Mouse (Mus musculus): ENCODE measurements at regions not wholly inside any gene's neighbourhood (a gene's known extent, or its start where the extent isn't known, plus 50 kb on each side); places are given as distances from the start of the nearest gene placed in this dataset.
A peak's percentile ranks its signal among the peaks of the same experiment; 100 is the strongest.
"Not testable (repeated sequence)": the region's sequence is repeated elsewhere in the genome, so short reads cannot be mapped to it uniquely, and the experiment has no call there.

DNA sequence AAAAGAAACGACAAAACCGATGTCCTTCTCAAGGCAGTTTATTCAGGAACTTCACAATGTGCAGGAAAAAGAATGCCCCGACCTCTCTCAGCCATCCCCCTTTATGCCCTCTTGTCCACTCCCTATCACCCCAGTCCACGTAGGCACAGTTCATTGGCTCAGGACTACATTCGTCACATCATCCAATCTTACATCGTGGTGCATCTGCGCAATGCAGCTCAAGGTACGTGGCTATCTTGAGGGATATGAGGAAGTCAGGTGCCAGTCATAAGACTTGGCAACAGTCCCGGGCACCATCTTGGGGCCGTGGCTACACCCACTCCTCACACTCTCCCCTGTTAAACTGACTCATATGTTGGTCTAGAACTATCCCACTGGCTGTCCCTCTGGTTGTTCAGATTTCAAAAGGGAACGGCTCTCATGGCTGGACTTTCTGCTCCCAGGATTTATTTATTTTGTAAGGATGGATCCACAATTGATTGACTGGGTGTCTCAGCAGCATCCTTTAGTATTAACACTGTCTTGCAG, 87.4 kb upstream of the Olfr1402 start:
- DNase-seq (ENCODE audit: low spot score in 2 of 2) = not testable (repeated sequence)

DNA sequence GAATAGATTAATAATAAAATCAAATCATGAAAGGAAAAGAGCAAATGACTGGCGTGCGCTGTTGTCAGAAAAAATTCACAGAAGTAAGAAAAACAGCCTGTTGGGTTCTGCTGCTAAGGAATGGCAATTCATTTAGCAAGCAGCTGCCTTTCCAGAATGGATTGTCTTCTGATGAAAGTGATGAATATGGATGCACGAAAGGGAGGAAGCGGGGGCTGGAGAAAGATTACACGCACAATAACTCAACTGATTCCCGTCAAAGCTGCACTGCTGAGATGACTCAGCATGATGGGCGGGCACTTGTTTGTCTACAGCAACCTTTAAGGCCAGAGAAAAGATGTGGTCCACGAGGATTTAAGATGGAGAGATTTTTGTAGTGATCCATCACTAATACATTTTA, 85.4 kb upstream of the Olfr1402 start:
- DNase-seq (ENCODE audit: low spot score in 2 of 2) = peak in 1 of 2 experiments; percentile 15

DNA sequence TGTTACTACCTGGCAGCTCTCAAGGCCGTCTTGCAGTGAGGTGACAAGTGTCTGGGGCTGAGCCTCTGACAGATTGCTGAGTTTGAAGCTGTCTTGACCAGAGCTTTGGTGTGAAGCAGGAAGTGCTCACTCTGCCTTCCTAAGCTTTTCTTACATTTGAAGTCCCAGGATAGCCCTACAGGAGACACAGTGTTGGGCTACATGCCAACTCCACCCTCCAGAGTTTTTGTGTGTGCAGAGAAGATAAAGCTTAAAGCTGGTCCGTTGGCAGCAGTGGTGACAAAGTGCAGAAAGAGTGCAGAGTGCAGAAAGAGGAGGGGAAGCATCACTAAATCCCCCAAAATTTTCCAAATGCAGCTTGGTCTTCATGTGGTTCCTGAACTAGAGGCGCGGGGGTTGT, 70.1 kb upstream of the Olfr1402 start:
- no peak for DNase-seq (ENCODE audit: low spot score in 2 of 2)

DNA sequence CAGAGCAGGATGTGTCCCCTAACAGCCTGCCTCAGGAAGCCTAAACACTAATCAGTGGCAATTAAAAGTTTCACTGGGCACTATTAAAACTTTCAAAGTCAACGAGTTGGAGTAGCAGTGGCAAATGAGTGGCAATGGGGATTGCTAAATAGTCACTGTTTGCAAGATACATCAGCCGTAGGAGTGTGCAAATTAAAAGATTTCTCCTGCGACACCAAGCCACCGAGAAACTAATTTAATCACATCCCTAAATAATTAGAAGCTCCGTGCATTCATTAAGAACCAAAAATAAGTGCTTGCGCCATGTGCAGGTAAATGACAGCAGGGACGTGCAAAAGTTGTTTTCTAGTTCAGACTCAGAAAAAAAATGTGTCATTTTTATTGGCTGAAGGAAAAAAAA, 69.4 kb upstream of the Olfr1402 start:
- no peak for DNase-seq (ENCODE audit: low spot score in 2 of 2)

DNA sequence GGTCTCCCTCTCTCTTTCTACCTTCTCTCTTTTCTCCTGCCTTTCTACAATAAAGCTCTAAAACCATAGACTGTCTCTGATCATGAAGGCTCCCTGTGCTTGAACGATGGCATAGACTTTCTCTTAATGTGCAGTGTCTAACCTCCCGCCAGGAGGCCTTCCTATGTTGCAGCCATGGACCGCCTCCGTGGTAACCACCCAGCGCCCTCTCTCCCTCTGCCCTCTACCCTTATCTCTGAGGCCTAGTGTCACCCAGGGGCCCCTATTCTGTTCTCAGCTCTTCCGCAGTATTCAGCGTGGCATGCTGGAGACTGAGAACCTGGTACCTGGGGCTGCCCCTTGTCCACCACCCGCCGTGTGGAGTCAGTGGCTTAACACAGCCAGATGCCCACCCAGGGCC, 67.5 kb upstream of the Olfr1402 start:
- DNase-seq (ENCODE audit: low spot score in 2 of 2) = no peak
